Mouse (Mus musculus) myocyte (in vitro differentiated cells): ENCODE data around the gene Impdh1. TPM values are rescaled to one million over a fixed set of nuclear protein-coding genes. Genes with fewer than 3 reads are reported as not detected.

Experiments used
- H3K27me3 ChIP-seq: one replicate; pipeline ENCODE4 v1.6.1; 2011; ENCODE audit not compliant: control insufficient read depth, insufficient read depth, insufficient read length
- H3K36me3 ChIP-seq: one replicate; pipeline ENCODE4 v1.6.1; 2011; ENCODE audit not compliant: control insufficient read depth, insufficient read depth
- H3K4me2 ChIP-seq: one replicate; pipeline ENCODE4 v1.6.1; 2011; ENCODE audit warnings: low read depth, control low read depth
- H3K4me3 ChIP-seq: one replicate; pipeline ENCODE4 v1.5.1; 2011; ENCODE audit warnings: mild to moderate bottlenecking, control low read depth, moderate library complexity
- H3K79me2 ChIP-seq: one replicate; pipeline ENCODE4 v1.6.1; 2011; ENCODE audit not compliant: control insufficient read depth, insufficient read depth
- H3ac ChIP-seq: one replicate; pipeline ENCODE4 v1.6.1; 2011; ENCODE audit not compliant: control insufficient read depth, insufficient read length
- CEBPB ChIP-seq: IDR thresholded peaks from 2 replicates; pipeline ENCODE4 v1.6.1; 2011; ENCODE audit warnings: mild to moderate bottlenecking, moderate library complexity; ENCODE audit not compliant: poor library complexity, insufficient read depth, severe bottlenecking
- E2F4 ChIP-seq: IDR thresholded peaks from one replicate; pipeline ENCODE4 v1.6.1; 2011; ENCODE audit warnings: mild to moderate bottlenecking, control low read depth, moderate library complexity; ENCODE audit not compliant: insufficient read depth
- MAX ChIP-seq: IDR thresholded peaks from one replicate; pipeline ENCODE4 v1.6.1; 2011; ENCODE audit warnings: low read depth, mild to moderate bottlenecking, control low read depth
- MYOD1 ChIP-seq, 3 experiments: IDR thresholded peaks; one replicate each; pipeline ENCODE4 v1.6.1; 2011; ENCODE audit warnings: control low read depth in 2 of 3, low read depth in 2 of 3, mild to moderate bottlenecking in 2 of 3, moderate library complexity in 1 of 3; ENCODE audit not compliant: insufficient read length in 2 of 3, control insufficient read depth in 1 of 3
- MYOG ChIP-seq, 3 experiments: IDR thresholded peaks; one replicate each; pipeline ENCODE4 v1.6.1; 2011; ENCODE audit warnings: control low read depth in 2 of 3, low read depth in 2 of 3, mild to moderate bottlenecking in 2 of 3; ENCODE audit not compliant: insufficient read length in 2 of 3, control insufficient read depth in 1 of 3, insufficient read depth in 1 of 3
- POLR2A ChIP-seq: IDR thresholded peaks from one replicate; pipeline ENCODE4 v1.6.1; 2011; ENCODE audit warnings: low read depth, mild to moderate bottlenecking, control low read depth, moderate library complexity; ENCODE audit not compliant: insufficient read length
- POLR2AphosphoS2 ChIP-seq: IDR thresholded peaks from one replicate; pipeline ENCODE4 v1.6.1; 2011; ENCODE audit warnings: low read depth, control low read depth; ENCODE audit not compliant: insufficient read length
- REST ChIP-seq: IDR thresholded peaks from one replicate; pipeline ENCODE4 v1.6.1; 2011; ENCODE audit warnings: mild to moderate bottlenecking, control low read depth, moderate library complexity; ENCODE audit not compliant: insufficient read depth, insufficient read length
- SRF ChIP-seq: IDR thresholded peaks from one replicate; pipeline ENCODE4 v1.6.1; 2011; ENCODE audit warnings: low read depth; ENCODE audit not compliant: control insufficient read depth, insufficient read length
- TCF12 ChIP-seq: IDR thresholded peaks from one replicate; pipeline ENCODE4 v1.6.1; 2011; ENCODE audit warnings: mild to moderate bottlenecking, control low read depth; ENCODE audit not compliant: poor library complexity, insufficient read depth, severe bottlenecking
- TCF3 ChIP-seq: IDR thresholded peaks from one replicate; pipeline ENCODE4 v1.6.1; 2011; ENCODE audit warnings: low read depth, control low read depth; ENCODE audit not compliant: insufficient read length
- USF1 ChIP-seq: IDR thresholded peaks from one replicate; pipeline ENCODE4 v1.6.1; 2011; ENCODE audit warnings: low read depth, mild to moderate bottlenecking, control low read depth, moderate library complexity
- polyA plus RNA-seq: library from polyadenylated mRNA; unstranded; fragments of >200 nt; fragmentation: generic; extraction: Trizol; gene quantifications from one replicate; pipeline ENCODE4 v1.2.1, GENCODE M21; 2012; ENCODE audit warnings: missing spikeins

The Impdh1 gene
- polyA plus RNA-seq, 1 experiment, result 78.6 TPM

GRCm38 (mm10) chr6:29242265-29242664 lies 26.1 kb upstream of the Impdh1 start:
- Histone ChIP-seq H3K36me3 (no peaks in the 10 kb centered on the region), H3K4me2 (no peak overlapping the region), H3K79me2 (no peaks in the 10 kb centered on the region), H3ac (no peak overlapping the region), H3K4me3 (no peak overlapping the region), H3K27me3 (no peaks in the 10 kb centered on the region)
- TF ChIP-seq POLR2A (no peak), MYOD1 (IDR thresholded peaks at IDR 0.05; ENCODE audit: control insufficient read depth in 1 of 3, insufficient read length in 2 of 3, low read depth in 2 of 3) (no peak), POLR2AphosphoS2 (no peak), TCF12 (no peak), MYOG (IDR thresholded peaks at IDR 0.05; ENCODE audit: control insufficient read depth in 1 of 3, insufficient read depth in 1 of 3, insufficient read length in 2 of 3, low read depth in 2 of 3) (no peak), TCF3 (no peak), MAX (no peak), E2F4 (no peak), REST (no peak), USF1 (no peak), SRF (no peak), CEBPB (no peak)

GRCm38 (mm10) chr6:29241697-29242096 lies 25.5 kb upstream of the Impdh1 start:
- TF ChIP-seq TCF12, result no peak
- no peak for TF ChIP-seq MYOD1 (IDR thresholded peaks at IDR 0.05; ENCODE audit: control insufficient read depth in 1 of 3, insufficient read length in 2 of 3, low read depth in 2 of 3)
- no peak for TF ChIP-seq POLR2A
- TF ChIP-seq REST, result no peak
- no peak for TF ChIP-seq E2F4
- TF ChIP-seq MYOG (IDR thresholded peaks at IDR 0.05; ENCODE audit: control insufficient read depth in 1 of 3, insufficient read depth in 1 of 3, insufficient read length in 2 of 3, low read depth in 2 of 3), result no peak
- TF ChIP-seq MAX, result no peak
- TF ChIP-seq USF1, result no peak
- Histone ChIP-seq H3ac (no peak overlapping the region), H3K79me2 (no peaks in the 10 kb centered on the region), H3K4me3 (no peak overlapping the region), H3K27me3 (no peaks in the 10 kb centered on the region), H3K36me3 (no peaks in the 10 kb centered on the region), H3K4me2 (no peak overlapping the region)

DNA sequence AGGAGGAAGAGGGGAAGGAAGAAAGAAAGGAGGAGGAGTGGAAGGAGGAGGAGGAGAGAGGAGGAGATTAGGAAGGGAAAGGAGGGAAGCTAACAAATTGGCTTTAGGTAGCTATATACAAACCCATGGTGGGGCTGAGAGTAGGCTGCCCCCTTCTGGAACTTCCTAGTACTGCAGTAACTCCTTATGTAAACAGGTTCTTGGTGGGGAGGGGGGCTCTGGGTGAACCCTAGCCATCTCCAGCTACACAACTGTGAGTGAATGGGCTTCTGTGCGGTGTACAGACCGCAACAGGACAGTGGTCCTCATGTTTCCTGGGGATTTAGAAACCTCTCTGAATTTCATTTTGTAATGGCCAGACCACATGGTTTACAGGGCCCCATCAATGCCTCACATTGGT lies 24.6 kb upstream of the Impdh1 start:
- no peak for TF ChIP-seq MYOD1 (IDR thresholded peaks at IDR 0.05; ENCODE audit: control insufficient read depth in 1 of 3, insufficient read length in 2 of 3, low read depth in 2 of 3)
- no peak for TF ChIP-seq E2F4
- no peak for TF ChIP-seq TCF12
- TF ChIP-seq REST, result no peak
- TF ChIP-seq MYOG (IDR thresholded peaks at IDR 0.05; ENCODE audit: control insufficient read depth in 1 of 3, insufficient read depth in 1 of 3, insufficient read length in 2 of 3, low read depth in 2 of 3), result no peak
- no peak for TF ChIP-seq POLR2A
- TF ChIP-seq MAX, result no peak
- TF ChIP-seq POLR2AphosphoS2, result no peak
- no peak overlapping the region for H3ac ChIP-seq

DNA sequence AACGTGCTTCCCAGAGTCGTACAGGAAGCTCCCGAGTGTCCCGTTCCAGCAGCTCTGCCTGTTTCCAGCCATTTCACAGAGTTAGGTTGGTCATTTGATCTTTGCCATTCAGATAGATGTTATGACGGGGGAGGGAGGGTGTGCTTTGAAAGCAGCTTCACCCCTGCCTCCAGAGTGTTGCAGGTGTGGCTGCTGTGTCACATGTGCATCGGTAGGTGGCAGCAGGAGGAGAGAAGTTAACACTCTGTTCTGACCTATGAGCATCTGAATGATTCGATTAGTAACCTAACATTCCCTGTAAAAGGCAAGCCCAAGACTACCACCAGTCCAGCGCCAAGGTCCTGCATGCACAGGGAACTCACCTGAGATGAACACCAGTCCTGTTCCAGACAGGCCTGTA lies 18.1 kb upstream of the Impdh1 start:
- no peaks in the 10 kb centered on the region for H3K79me2 ChIP-seq
- H3K36me3 ChIP-seq, result no peaks in the 10 kb centered on the region
- TF ChIP-seq TCF12, result no peak
- peak; percentile 25 for TF ChIP-seq USF1
- TF ChIP-seq MYOG (IDR thresholded peaks at IDR 0.05; ENCODE audit: control insufficient read depth in 1 of 3, insufficient read depth in 1 of 3, insufficient read length in 2 of 3, low read depth in 2 of 3), result no peak
- TF ChIP-seq MYOD1 (IDR thresholded peaks at IDR 0.05; ENCODE audit: control insufficient read depth in 1 of 3, insufficient read length in 2 of 3, low read depth in 2 of 3), result no peak
- no peak for TF ChIP-seq E2F4
- TF ChIP-seq REST, result no peak
- no peak for TF ChIP-seq POLR2AphosphoS2
- TF ChIP-seq CEBPB, result no peak
- no peak for TF ChIP-seq MAX
- H3K4me2 ChIP-seq, result no peak overlapping the region
- H3ac ChIP-seq, result no peak overlapping the region
- H3K27me3 ChIP-seq, result peaks cover 20% of the 10 kb centered on the region
- H3K4me3 ChIP-seq, result no peak overlapping the region

More for the DNA sequence above, 24.6 kb upstream of the Impdh1 start:
- Histone ChIP-seq H3K36me3 (no peaks in the 10 kb centered on the region), H3K79me2 (no peaks in the 10 kb centered on the region), H3K4me3 (no peak overlapping the region), H3K27me3 (no peaks in the 10 kb centered on the region), H3K4me2 (no peak overlapping the region)

GRCm38 (mm10) chr6:29233710-29234109 lies 17.5 kb upstream of the Impdh1 start:
- TF ChIP-seq POLR2A, result no peak
- TF ChIP-seq REST, result no peak
- TF ChIP-seq TCF12, result no peak
- no peak for TF ChIP-seq POLR2AphosphoS2
- no peak for TF ChIP-seq CEBPB
- no peak for TF ChIP-seq MYOG (IDR thresholded peaks at IDR 0.05; ENCODE audit: control insufficient read depth in 1 of 3, insufficient read depth in 1 of 3, insufficient read length in 2 of 3, low read depth in 2 of 3)
- TF ChIP-seq USF1, result no peak
- no peak for TF ChIP-seq SRF
- TF ChIP-seq MYOD1 (IDR thresholded peaks at IDR 0.05; ENCODE audit: control insufficient read depth in 1 of 3, insufficient read length in 2 of 3, low read depth in 2 of 3), result no peak
- no peak for TF ChIP-seq TCF3
- TF ChIP-seq E2F4, result no peak
- no peak for TF ChIP-seq MAX
- Histone ChIP-seq H3K79me2 (no peaks in the 10 kb centered on the region), H3K27me3 (peaks cover 26% of the 10 kb centered on the region), H3ac (no peak overlapping the region), H3K4me3 (no peak overlapping the region), H3K36me3 (no peaks in the 10 kb centered on the region), H3K4me2 (no peak overlapping the region)
